Mouse (Mus musculus) heart, postnatal 0 days (tissue): ENCODE results near the gene Cib4. TPM values are rescaled to one million over a fixed set of nuclear protein-coding genes. Genes with fewer than 3 reads are reported as not detected.

ENCODE experiments used
- ATAC-seq: fragments of 200-750 bp; cut with Nextera tagmentation; 2 replicates; pipeline ENCODE4 v1.8.0; 2017; ENCODE audit warnings: low read depth, moderate number of reproducible peaks, moderate library complexity; ENCODE audit not compliant: insufficient read depth
- DNase-seq: peaks from one replicate; pipeline ENCODE4 v3.0.0-alpha.2; 2016; ENCODE audit warnings: low spot score
- H3K27ac ChIP-seq: fragments of 300-500 bp; sonication (generic); 2 replicates; pipeline ENCODE4 v1.5.1; 2014; ENCODE audit warnings: low read depth, mild to moderate bottlenecking
- H3K27me3 ChIP-seq: fragments of 300-500 bp; sonication (generic); 2 replicates; pipeline ENCODE4 v1.6.1; 2014; ENCODE audit warnings: low read length, mixed read lengths; ENCODE audit not compliant: control insufficient read depth, insufficient read depth
- H3K36me3 ChIP-seq: fragments of 300-500 bp; sonication (generic); replicated peaks from 2 replicates; pipeline ENCODE4 v1.6.1; 2014; ENCODE audit warnings: low read length, mixed read lengths; ENCODE audit not compliant: control insufficient read depth, insufficient read depth
- H3K4me1 ChIP-seq: fragments of 300-500 bp; sonication (generic); 2 replicates; pipeline ENCODE4 v1.6.1; 2014; ENCODE audit warnings: antibody characterized with exemption; ENCODE audit not compliant: control insufficient read depth, insufficient read depth
- H3K4me2 ChIP-seq: fragments of 300-500 bp; sonication (generic); 2 replicates; pipeline ENCODE4 v1.6.1; 2014; ENCODE audit warnings: low read depth, mild to moderate bottlenecking, low read length, moderate library complexity
- H3K4me3 ChIP-seq: fragments of 300-500 bp; sonication (generic); 2 replicates; pipeline ENCODE4 v1.5.1; 2014; ENCODE audit warnings: low read depth, low read length
- H3K9ac ChIP-seq: fragments of 300-500 bp; sonication (generic); replicated peaks from 2 replicates; pipeline ENCODE4 v1.6.1; 2014; ENCODE audit warnings: low read depth, low read length, mixed read lengths
- H3K9me3 ChIP-seq: fragments of 300-500 bp; sonication (generic); replicated peaks from 2 replicates; pipeline ENCODE4 v1.6.1; 2016; ENCODE audit warnings: low read length; ENCODE audit not compliant: control insufficient read depth
- CTCF ChIP-seq: IDR thresholded peaks from 2 replicates; pipeline ENCODE4 v1.5.1; 2016; ENCODE audit warnings: antibody characterized with exemption, control low read depth, low read depth
- EP300 ChIP-seq: IDR thresholded peaks from 2 replicates; pipeline ENCODE4 v1.6.1; 2016; ENCODE audit warnings: antibody characterized with exemption, low read depth
- WGBS: fragments of 180-500 bp; shearing (Covaris S2); extraction: QIAGEN DNeasy Blood & Tissue Kit; methylation state at CpG from one replicate; pipeline ENCODE4 v1.1.7; 2014; 5-methylcytosine and 5-hydroxymethylcytosine counted together
- polyA plus RNA-seq: library from polyadenylated mRNA; unstranded; fragments of >200 nt; fragmentation: Nextera tagmentation; extraction: Ambion mirVana; gene quantifications from 2 replicates; pipeline ENCODE4 v1.2.1, GENCODE M21; 2015
- total RNA-seq: library from RNA; depleted of rRNA; stranded (reverse); fragments of >200 nt; gene quantifications from 2 replicates; pipeline ENCODE4 v1.2.3, GENCODE M21; 2014; ENCODE audit warnings: low replicate concordance

The Cib4 gene
- total and polyA plus RNA-seq, 2 experiments from 2014 or later: not detected

DNA sequence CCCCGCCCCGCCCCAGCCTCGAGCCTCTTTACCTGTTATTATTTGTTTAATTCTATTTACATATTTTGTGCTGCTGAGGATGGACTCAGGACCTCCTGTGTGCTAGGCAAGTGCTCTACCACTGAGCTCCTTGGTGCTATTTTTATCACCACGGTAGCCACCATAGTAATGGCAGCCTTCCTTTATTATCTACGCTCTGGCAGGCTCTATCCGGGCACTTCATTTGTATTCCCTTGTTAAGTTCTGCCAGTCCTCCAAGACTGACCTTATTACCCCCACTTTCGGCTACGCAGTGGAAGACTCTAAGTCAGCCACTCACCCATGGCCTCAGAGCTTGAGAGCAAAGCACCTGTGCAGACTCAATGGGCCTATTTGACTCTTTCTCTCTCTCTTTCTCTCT, 46.1 kb upstream of the Cib4 start:
- H3K4me3 ChIP-seq: no peak overlapping the region
- ATAC-seq: no peak
- DNase-seq: no peak
- H3K27me3 ChIP-seq: peaks cover 21% of the 10 kb centered on the region; the same call in 1 of the 2 replicates
- H3K36me3 ChIP-seq: no peaks in the 10 kb centered on the region
- no peak overlapping the region for H3K9ac ChIP-seq
- peaks cover 68% of the 10 kb centered on the region for H3K4me1 ChIP-seq
- H3K4me2 ChIP-seq: no peak overlapping the region
- no peak overlapping the region; the same call in 1 of the 2 replicates for H3K27ac ChIP-seq
- no peaks in the 10 kb centered on the region for H3K9me3 ChIP-seq
- WGBS: 52% methylated on average over 8 of the region's 8 CpGs
- TF ChIP-seq EP300 (no peak), CTCF (no peak)

DNA sequence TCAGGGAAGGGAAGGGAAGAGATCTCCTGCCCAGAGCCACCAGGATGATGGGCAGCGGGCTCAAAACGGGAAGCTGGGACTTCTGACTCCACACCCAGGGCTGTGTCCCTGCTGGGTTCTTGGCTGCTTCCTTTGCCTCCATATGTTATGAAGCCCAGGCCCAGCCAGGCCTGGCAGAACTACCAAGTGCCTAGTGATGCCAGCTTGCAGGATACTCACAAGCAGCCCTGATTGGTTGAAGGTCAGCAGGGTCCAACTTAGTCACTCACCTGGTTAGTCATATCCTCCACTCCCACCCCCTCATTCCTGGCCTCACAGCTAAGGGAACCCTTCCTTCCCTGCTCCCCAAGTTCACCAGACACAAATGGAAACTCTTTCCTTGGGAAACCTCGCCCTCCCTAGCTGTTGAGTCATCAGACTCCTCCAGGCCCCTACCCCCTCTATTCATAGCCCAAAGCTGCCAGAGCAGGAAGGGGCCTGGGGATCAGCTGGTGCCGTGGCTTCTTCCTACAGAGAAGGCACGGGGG, 45.6 kb upstream of the Cib4 start:
- H3K9me3 ChIP-seq: no peaks in the 10 kb centered on the region
- WGBS: 40% methylated on average over 5 of the region's 5 CpGs
- H3K4me3 ChIP-seq: no peak overlapping the region
- no peak for TF ChIP-seq CTCF
- no peak for TF ChIP-seq EP300
- no peak overlapping the region for H3K9ac ChIP-seq
- no peaks in the 10 kb centered on the region for H3K36me3 ChIP-seq
- no peak for ATAC-seq
- no peak overlapping the region for H3K27ac ChIP-seq
- H3K4me2 ChIP-seq: no peak overlapping the region
- DNase-seq: no peak
- H3K27me3 ChIP-seq: peaks cover 21% of the 10 kb centered on the region; the same call in 1 of the 2 replicates
- peaks cover 72% of the 10 kb centered on the region for H3K4me1 ChIP-seq

DNA sequence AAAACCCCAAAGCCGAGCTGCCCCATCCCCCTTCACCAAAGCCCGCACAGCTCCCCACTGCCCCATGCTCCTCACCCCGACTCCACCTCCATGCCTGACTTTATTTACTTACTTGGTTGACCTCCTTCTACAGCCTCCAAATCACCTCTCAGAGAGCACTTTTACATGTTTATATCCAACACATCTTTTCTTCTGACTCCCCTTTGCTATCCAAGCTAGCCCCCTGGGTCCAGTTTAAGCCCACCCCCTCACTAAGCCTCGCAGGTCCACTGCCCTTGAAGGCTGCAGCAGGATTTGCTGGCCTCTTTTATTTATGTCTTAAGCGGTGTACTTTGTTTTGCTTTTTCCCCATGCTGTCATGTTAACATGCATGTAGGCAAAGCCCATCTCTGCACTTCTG, 44.6 kb upstream of the Cib4 start:
- H3K9me3 ChIP-seq: no peaks in the 10 kb centered on the region
- H3K4me2 ChIP-seq: peak overlapping the region; percentile 86; the same call in 1 of the 2 replicates
- H3K4me1 ChIP-seq: peaks cover 63% of the 10 kb centered on the region
- H3K9ac ChIP-seq: no peak overlapping the region
- no peak overlapping the region for H3K27ac ChIP-seq
- WGBS: 76% methylated on average over 5 of the region's 5 CpGs
- no peak for DNase-seq
- H3K4me3 ChIP-seq: 0 out of 2 replicates have a peak overlapping the region, but pooled peaks have one; percentile 61
- ATAC-seq: no peak
- no peak for TF ChIP-seq EP300
- no peak for TF ChIP-seq CTCF
- no peaks in the 10 kb centered on the region for H3K36me3 ChIP-seq
- peaks cover 21% of the 10 kb centered on the region; the same call in 1 of the 2 replicates for H3K27me3 ChIP-seq

DNA sequence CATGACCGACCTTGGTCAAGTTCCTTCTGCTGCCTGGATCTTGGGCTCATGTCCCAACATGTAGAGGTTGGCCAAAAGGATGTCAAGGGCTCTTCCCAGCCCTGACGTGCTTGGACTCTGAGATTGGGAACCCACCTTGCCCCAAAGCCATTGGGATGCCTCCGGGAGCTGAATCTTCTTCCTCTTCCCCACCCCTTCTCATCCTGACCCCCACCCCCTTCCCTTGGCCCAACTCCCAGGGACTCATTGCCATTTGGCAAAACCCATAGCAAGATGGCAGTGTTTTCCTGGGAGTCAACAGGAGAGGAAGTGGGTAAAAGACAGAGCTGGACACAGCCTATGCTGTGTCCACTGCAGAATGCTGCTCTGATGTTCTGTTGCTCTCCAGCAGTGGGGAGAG, 43.9 kb upstream of the Cib4 start:
- ATAC-seq: no peak
- TF ChIP-seq EP300 (no peak), CTCF (no peak)
- Histone ChIP-seq H3K36me3 (no peaks in the 10 kb centered on the region), H3K9ac (peak overlapping the region; percentile 50; the same call in 1 of the 2 replicates), H3K27ac (0 out of 2 replicates have a peak overlapping the region, but pooled peaks have one; percentile 89), H3K9me3 (no peaks in the 10 kb centered on the region), H3K4me3 (peak overlapping the region; percentile 61), H3K4me2 (peak overlapping the region; percentile 86), H3K27me3 (peaks cover 21% of the 10 kb centered on the region; the same call in 1 of the 2 replicates), H3K4me1 (peaks cover 56% of the 10 kb centered on the region)
- no peak for DNase-seq
- 59% methylated on average over 3 of the region's 3 CpGs for WGBS

DNA sequence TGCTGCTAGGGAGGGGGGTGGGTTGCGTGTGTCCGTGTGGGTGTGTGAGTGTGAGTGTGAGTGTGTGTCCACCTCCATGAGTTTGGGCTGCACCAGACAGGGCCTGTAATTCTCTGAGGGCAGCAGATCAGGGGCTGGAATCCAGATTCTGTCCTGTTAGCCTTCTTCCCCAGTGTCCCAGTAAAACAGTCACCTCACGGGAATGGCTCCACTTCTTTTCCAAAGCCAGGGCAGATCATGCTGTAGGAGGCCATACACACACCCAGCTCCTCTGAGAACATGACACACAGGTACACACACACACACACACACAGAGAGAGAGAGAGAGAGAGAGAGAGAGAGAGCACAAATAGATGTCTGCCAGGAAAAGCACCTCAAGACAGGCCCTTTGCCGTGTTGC, 43.4 kb upstream of the Cib4 start:
- Histone ChIP-seq H3K9me3 (no peaks in the 10 kb centered on the region), H3K27me3 (peaks cover 21% of the 10 kb centered on the region; the same call in 1 of the 2 replicates)
- TF ChIP-seq CTCF (no peak), EP300 (no peak)

More for the DNA sequence above, 43.4 kb upstream of the Cib4 start:
- H3K27ac ChIP-seq: peak overlapping the region; percentile 89
- DNase-seq: no peak
- WGBS: 43% methylated on average over 4 of the region's 4 CpGs
- peaks cover 52% of the 10 kb centered on the region for H3K4me1 ChIP-seq
- no peak for ATAC-seq
- H3K4me3 ChIP-seq: peak overlapping the region; percentile 61
- H3K4me2 ChIP-seq: peak overlapping the region; percentile 86
- H3K9ac ChIP-seq: peak overlapping the region; percentile 50
- H3K36me3 ChIP-seq: no peaks in the 10 kb centered on the region
